Mouse (Mus musculus) layer of hippocampus, postnatal 25 days (tissue): ENCODE data around the gene Abcb9. TPM values are rescaled to one million over a fixed set of nuclear protein-coding genes. Genes with fewer than 3 reads are reported as not detected.

Experiments used
- DNase-seq, 2 experiments: peaks; one replicate each; pipeline ENCODE4 v3.0.0; 2022; ENCODE audit warnings: mixed read lengths in 2 of 2, low spot score in 1 of 2; ENCODE audit errors: extremely low spot score in 1 of 2
- total RNA-seq, 2 experiments: library from RNA; stranded (reverse); gene quantifications; 2 replicates each; pipeline ENCODE4 v1.2.3; 2021

The Abcb9 gene
- total RNA-seq: 10 to 100 TPM; 29.3 to 33.8 TPM

- DNase-seq: peak; percentile 85 to 86
These were observed at the start of gene Abcb9 for GRCm38 (mm10) chr5:124095596-124096232. TSS of gene Abcb9 (minus strand) at chr5:124095798.

- no peak for DNase-seq
These were observed 42.5 kb upstream of the Abcb9 start for GRCm38 (mm10) chr5:124138066-124138465.

GRCm38 (mm10) chr5:124134261-124134660 lies 38.7 kb upstream of the Abcb9 start:
- no peak for DNase-seq

GRCm38 (mm10) chr5:124125093-124125492 lies 29.5 kb upstream of the Abcb9 start:
- no peak for DNase-seq

- DNase-seq: no peak
These were observed 26.8 kb upstream of the Abcb9 start for GRCm38 (mm10) chr5:124122357-124122756.

- DNase-seq: no peak
These were observed 23.6 kb upstream of the Abcb9 start for GRCm38 (mm10) chr5:124119204-124119603.

GRCm38 (mm10) chr5:124115990-124116845 lies 20.6 kb upstream of the Abcb9 start, which contains the start of gene Arl6ip4:
TSS of gene Arl6ip4 (plus strand) at chr5:124116089.
- DNase-seq: peak; percentile 80 to 86

GRCm38 (mm10) chr5:124115531-124115930 lies 19.9 kb upstream of the Abcb9 start:
- no peak for DNase-seq

GRCm38 (mm10) chr5:124114276-124115025 lies 18.9 kb upstream of the Abcb9 start:
- DNase-seq: no peak

GRCm38 (mm10) chr5:124113030-124113429 lies 17.4 kb upstream of the Abcb9 start:
- no peak for DNase-seq

- no peak for DNase-seq
These were observed 16.9 kb upstream of the Abcb9 start for GRCm38 (mm10) chr5:124112531-124112930.

GRCm38 (mm10) chr5:124111742-124112497 lies 16.3 kb upstream of the Abcb9 start, which contains the start of gene Ogfod2:
TSS of gene Ogfod2 (plus strand) at chr5:124112297.
- peak; percentile 92 to 94 for DNase-seq

- DNase-seq: no peak
These were observed 15.6 kb upstream of the Abcb9 start for GRCm38 (mm10) chr5:124111077-124111741.

- no peak for DNase-seq
These were observed 8.0 kb upstream of the Abcb9 start for GRCm38 (mm10) chr5:124103552-124103951.

GRCm38 (mm10) chr5:124103020-124103419 lies 7.4 kb upstream of the Abcb9 start:
- no peak for DNase-seq

- no peak for DNase-seq
These were observed 6.7 kb upstream of the Abcb9 start for GRCm38 (mm10) chr5:124102326-124102725.

- no peak for DNase-seq
These were observed 4.8 kb upstream of the Abcb9 start for GRCm38 (mm10) chr5:124100128-124101044.

- DNase-seq: no peak
These were observed 3.3 kb upstream of the Abcb9 start for GRCm38 (mm10) chr5:124098923-124099322.
